In the genomic region with DNA sequence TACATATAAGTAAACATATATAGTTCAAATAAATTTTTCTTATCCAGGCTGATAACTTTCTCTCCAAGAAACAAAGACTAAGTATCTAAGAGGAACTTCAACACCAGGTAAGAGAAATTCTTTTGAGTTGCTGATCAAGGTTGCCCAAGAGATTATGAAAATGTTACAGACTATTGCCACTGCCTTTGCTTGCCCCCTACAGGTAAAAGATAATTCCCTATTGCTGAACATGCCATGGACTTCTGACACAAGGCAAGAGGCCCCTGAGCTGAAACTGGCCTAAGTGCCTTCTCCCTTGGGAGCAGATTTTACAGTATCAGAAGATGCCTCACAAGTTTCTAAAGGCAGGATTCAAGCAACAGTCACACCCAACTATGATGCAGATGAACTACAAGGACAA, we compare ENCODE assay signal across 18 mouse cellular contexts.
A peak's percentile ranks its signal among the peaks of the same experiment; 100 is the strongest.
DNase-seq lines count a peak whose midpoint lies in the region; ATAC-seq and TF ChIP-seq lines count a peak whose summit lies in the region.
"Had no signal": no experiment of that assay in that cellular context is flagged by ENCODE, and none has a peak within 500 bp of the region (broad histone marks: within the 10 kb centered on the region; RNA-seq: fewer than 3 reads in every experiment).

No protein-coding gene starts in this region.

- no peak overlapping the region for H3K4me2 ChIP-seq in intestine, postnatal 0 days (replicated peaks; ENCODE audit: low read depth)
- H3K4me2 ChIP-seq in intestine, embryonic 16.5 days (ENCODE audit: low read depth, low read length): no peak overlapping the region
- H3K4me2 ChIP-seq in midbrain, embryonic 14.5 days (ENCODE audit: low read length): no peak overlapping the region
- no peak overlapping the region for H3K4me2 ChIP-seq in midbrain, embryonic 16.5 days (ENCODE audit: low read length)
- H3K4me2 ChIP-seq: embryonic facial prominence, embryonic 15.5 days; heart, embryonic 13.5 days had no signal

- DNase-seq in midbrain, embryonic 14.5 days: peak; percentile 14
- peak; percentile 45 for DNase-seq in retina, embryonic 14.5 days (ENCODE audit: low spot score)
- peak; percentile 10 for DNase-seq in telencephalon, adult 2 months (ENCODE audit: low read depth, low spot score)
- DNase-seq in gastrocnemius, adult 8-10 months (ENCODE audit: low spot score in 2 of 2): no peak
- DNase-seq: adrenal gland, adult 8-10 months; cerebellum, adult 11-12 months; cerebellum, adult 9-11 months; gastrocnemius, adult 2 months; gastrocnemius, postnatal 36 days; heart, adult 11 months had no signal

- no peaks in the 10 kb centered on the region for H3K4me1 ChIP-seq in intestine, postnatal 0 days (replicated peaks; ENCODE audit: control insufficient read depth, insufficient read depth, low read length)
- no peaks in the 10 kb centered on the region for H3K4me1 ChIP-seq in intestine, embryonic 16.5 days (ENCODE audit: control insufficient read depth, insufficient read depth, low read length)
- no peaks in the 10 kb centered on the region for H3K4me1 ChIP-seq in midbrain, embryonic 14.5 days (ENCODE audit: control insufficient read depth, insufficient read depth, low read length)
- no peaks in the 10 kb centered on the region for H3K4me1 ChIP-seq in midbrain, embryonic 16.5 days (ENCODE audit: control insufficient read depth, insufficient read depth, low read length)
- H3K4me1 ChIP-seq: embryonic facial prominence, embryonic 15.5 days; heart, embryonic 13.5 days had no signal

- no peak overlapping the region for H3K27ac ChIP-seq in intestine, postnatal 0 days (ENCODE audit: low read depth, low read length)
- no peak overlapping the region for H3K27ac ChIP-seq in intestine, embryonic 16.5 days (ENCODE audit: low read length)
- H3K27ac ChIP-seq in midbrain, embryonic 14.5 days (replicated peaks; ENCODE audit: low read depth, low read length): no peak overlapping the region
- H3K27ac ChIP-seq in midbrain, embryonic 16.5 days (ENCODE audit: low read length): no peak overlapping the region
- H3K27ac ChIP-seq: embryonic facial prominence, embryonic 15.5 days; forebrain, embryonic 10.5 days; gastrocnemius, adult 2 months; heart, embryonic 13.5 days had no signal

- no peak overlapping the region for H3K4me3 ChIP-seq in intestine, postnatal 0 days (ENCODE audit: low read depth, low read length)
- H3K4me3 ChIP-seq in intestine, embryonic 16.5 days (ENCODE audit: low read length): no peak overlapping the region
- H3K4me3 ChIP-seq in midbrain, embryonic 14.5 days (replicated peaks; ENCODE audit: low read depth, low read length): no peak overlapping the region
- no peak overlapping the region for H3K4me3 ChIP-seq in midbrain, embryonic 16.5 days (ENCODE audit: low read depth, low read length)
- H3K4me3 ChIP-seq: embryonic facial prominence, embryonic 15.5 days; erythroblast, embryonic 14.5 days; forebrain, embryonic 10.5 days; gastrocnemius, adult 2 months; heart, embryonic 13.5 days had no signal

- no peak overlapping the region for H3K9ac ChIP-seq in intestine, postnatal 0 days (ENCODE audit: low read depth, low read length)
- no peak overlapping the region for H3K9ac ChIP-seq in intestine, embryonic 16.5 days (ENCODE audit: low read depth, low read length)
- no peak overlapping the region for H3K9ac ChIP-seq in midbrain, embryonic 14.5 days (replicated peaks; ENCODE audit: low read length)
- H3K9ac ChIP-seq in midbrain, embryonic 16.5 days (ENCODE audit: low read depth, low read length): no peak overlapping the region
- H3K9ac ChIP-seq: embryonic facial prominence, embryonic 15.5 days; heart, embryonic 13.5 days had no signal

- H3K36me3 ChIP-seq in intestine, postnatal 0 days (ENCODE audit: control insufficient read depth, insufficient read depth): no peaks in the 10 kb centered on the region
- H3K36me3 ChIP-seq in intestine, embryonic 16.5 days (ENCODE audit: control insufficient read depth, insufficient read depth, low read length): no peaks in the 10 kb centered on the region
- no peaks in the 10 kb centered on the region for H3K36me3 ChIP-seq in midbrain, embryonic 14.5 days (ENCODE audit: control insufficient read depth, insufficient read depth, low read length)
- no peaks in the 10 kb centered on the region for H3K36me3 ChIP-seq in midbrain, embryonic 16.5 days (ENCODE audit: control insufficient read depth, insufficient read depth, low read length)
- H3K36me3 ChIP-seq: embryonic facial prominence, embryonic 15.5 days; forebrain, embryonic 10.5 days; heart, embryonic 13.5 days had no signal

- peak; percentile 53 for TF ChIP-seq CTCF in intestine, postnatal 0 days (IDR thresholded peaks at IDR 0.05; ENCODE audit: low read depth)

- H3K27me3 ChIP-seq in intestine, postnatal 0 days (replicated peaks; ENCODE audit: control insufficient read depth, insufficient read depth, low read length): no peaks in the 10 kb centered on the region
- H3K27me3 ChIP-seq in intestine, embryonic 16.5 days (replicated peaks; ENCODE audit: control insufficient read depth, insufficient read depth, low read length): no peaks in the 10 kb centered on the region
- H3K27me3 ChIP-seq in midbrain, embryonic 14.5 days (ENCODE audit: control insufficient read depth, insufficient read depth, low read length): no peaks in the 10 kb centered on the region
- no peaks in the 10 kb centered on the region for H3K27me3 ChIP-seq in midbrain, embryonic 16.5 days (ENCODE audit: control insufficient read depth, insufficient read depth, low read depth, low read length)
- H3K27me3 ChIP-seq: embryonic facial prominence, embryonic 15.5 days; heart, embryonic 13.5 days had no signal

- H3K9me3 ChIP-seq in intestine, postnatal 0 days (ENCODE audit: control insufficient read depth): no peaks in the 10 kb centered on the region
- H3K9me3 ChIP-seq in intestine, embryonic 16.5 days (ENCODE audit: control insufficient read depth, low read length): no peaks in the 10 kb centered on the region
- no peaks in the 10 kb centered on the region for H3K9me3 ChIP-seq in midbrain, embryonic 14.5 days (ENCODE audit: control insufficient read depth, low read length)
- H3K9me3 ChIP-seq in midbrain, embryonic 16.5 days (replicated peaks; ENCODE audit: control insufficient read depth, low read length, poor library complexity, severe bottlenecking): no peaks in the 10 kb centered on the region
- H3K9me3 ChIP-seq: embryonic facial prominence, embryonic 15.5 days; forebrain, embryonic 10.5 days; heart, embryonic 13.5 days had no signal

- ATAC-seq in intestine, postnatal 0 days: no peak
- no peak for ATAC-seq in intestine, embryonic 16.5 days
- ATAC-seq in midbrain, embryonic 14.5 days (ENCODE audit: low FRiP score, low TSS enrichment): no peak
- no peak for ATAC-seq in midbrain, embryonic 16.5 days
- ATAC-seq: inflammation-experienced regulatory T-cells, adult 6 months had no signal

Comparison
In these comparisons a context has a peak if more than half of its experiments do, and no peak if none do; other contexts are left out.
1. DNase-seq: peak in midbrain, embryonic 14.5 days (single experiment), retina, embryonic 14.5 days (single experiment) and telencephalon, adult 2 months (single experiment); none in gastrocnemius, adult 8-10 months (0 of 2).